Mouse (Mus musculus) CH12.LX (cell line): Measurements from ENCODE around the gene Jarid2. TPM values are rescaled to one million over a fixed set of nuclear protein-coding genes. Genes with fewer than 3 reads are reported as not detected.

ENCODE experiments used
- DNase-seq: peaks from one replicate; pipeline ENCODE4 v3.0.0-alpha.2; 2013; ENCODE audit errors: extremely low read depth
- H3K27ac ChIP-seq: 2 replicates; pipeline ENCODE4 v1.5.1; 2012; ENCODE audit warnings: low read depth, mild to moderate bottlenecking, control low read depth, moderate library complexity; ENCODE audit not compliant: insufficient read depth
- H3K27me3 ChIP-seq: replicated peaks from 2 replicates; pipeline ENCODE3; 2012; ENCODE audit warnings: inconsistent platforms
- H3K36me3 ChIP-seq, 2 experiments: replicated peaks in 1 of 2; 2 replicates each; pipeline versions ENCODE3 to v1.6.1; 2012; ENCODE audit warnings: inconsistent platforms in 1 of 2, low read length in 1 of 2, mild to moderate bottlenecking in 1 of 2, mixed read lengths in 1 of 2, moderate library complexity in 1 of 2; ENCODE audit not compliant: control insufficient read depth in 1 of 2, insufficient read depth in 1 of 2
- H3K4me1 ChIP-seq, 2 experiments: 2 replicates each; pipeline ENCODE4 v1.6.1; 2012; ENCODE audit warnings: inconsistent platforms in 1 of 2, moderate library complexity in 1 of 2; ENCODE audit not compliant: insufficient read depth in 2 of 2, control insufficient read depth in 1 of 2
- H3K4me2 ChIP-seq: 2 replicates; pipeline ENCODE4 v1.6.1; 2012; ENCODE audit warnings: low read depth, mild to moderate bottlenecking, control low read depth; ENCODE audit not compliant: poor library complexity, insufficient read depth, severe bottlenecking
- H3K4me3 ChIP-seq, 3 experiments: fragments of 150-350 bp in 1 of 3; sonication (generic) in 1 of 3; replicated peaks in 1 of 3; 2 replicates each; pipeline versions ENCODE3 to v1.5.1; 2011 to 2012; ENCODE audit warnings: low read depth in 2 of 3, low read length in 2 of 3, mild to moderate bottlenecking in 2 of 3, moderate library complexity in 2 of 3, control low read depth in 1 of 3, improper control_type of control experiment in 1 of 3, inconsistent platforms in 1 of 3, mixed read lengths in 1 of 3; ENCODE audit not compliant: poor library complexity in 1 of 3
- H3K79me2 ChIP-seq: replicated peaks from 2 replicates; pipeline ENCODE4 v1.6.1; 2012; ENCODE audit warnings: mild to moderate bottlenecking, moderate library complexity; ENCODE audit not compliant: control insufficient read depth, poor library complexity, insufficient read depth, severe bottlenecking; ENCODE audit errors: extremely low read depth
- H3K9ac ChIP-seq: 2 replicates; pipeline ENCODE4 v1.6.1; 2012; ENCODE audit warnings: low read depth, mild to moderate bottlenecking, control low read depth, moderate library complexity; ENCODE audit not compliant: insufficient read depth
- H3K9me3 ChIP-seq: replicated peaks from 2 replicates; pipeline ENCODE3; 2012; ENCODE audit warnings: low read length, inconsistent platforms, mixed read lengths
- BHLHE40 ChIP-seq: IDR thresholded peaks from 2 replicates; pipeline ENCODE4 v1.6.1; 2011; ENCODE audit warnings: mild to moderate bottlenecking, low read depth, low read length, improper control_type of control experiment
- CHD1 ChIP-seq: IDR thresholded peaks from 2 replicates; pipeline ENCODE4 v1.6.1; 2012; ENCODE audit warnings: low read depth, low read length, improper control_type of control experiment, inconsistent platforms
- CHD2 ChIP-seq: IDR thresholded peaks from 2 replicates; pipeline ENCODE4 v1.6.1; 2011; ENCODE audit warnings: low read length, improper control_type of control experiment
- CTCF ChIP-seq, 2 experiments: IDR thresholded peaks in 1 of 2; conservative IDR thresholded peaks in 1 of 2; 2 replicates each; pipeline ENCODE4 v1.5.1; 2011 to 2012; ENCODE audit warnings: low read depth in 2 of 2, low read length in 2 of 2, improper control_type of control experiment in 1 of 2, inconsistent platforms in 1 of 2, mild to moderate bottlenecking in 1 of 2, moderate library complexity in 1 of 2
- EP300 ChIP-seq: IDR thresholded peaks from 2 replicates; pipeline ENCODE4 v1.6.1; 2011; ENCODE audit warnings: low read length, improper control_type of control experiment
- HCFC1 ChIP-seq: IDR thresholded peaks from 2 replicates; pipeline ENCODE4 v1.6.1; 2012; ENCODE audit warnings: low read depth, mild to moderate bottlenecking, inconsistent platforms, low read length, improper control_type of control experiment
- JUN ChIP-seq: IDR thresholded peaks from 2 replicates; pipeline ENCODE4 v1.6.1; 2011; ENCODE audit warnings: low read depth, mild to moderate bottlenecking, low read length, improper control_type of control experiment, moderate library complexity; ENCODE audit not compliant: insufficient read depth
- JUND ChIP-seq: conservative IDR thresholded peaks from 2 replicates; pipeline ENCODE4 v1.6.1; 2011; ENCODE audit warnings: low read depth, low read length, improper control_type of control experiment
- MAFK ChIP-seq: IDR thresholded peaks from 2 replicates; pipeline ENCODE4 v1.6.1; 2011; ENCODE audit warnings: low read length, improper control_type of control experiment; ENCODE audit not compliant: insufficient replicate concordance
- MAX ChIP-seq: IDR thresholded peaks from 2 replicates; pipeline ENCODE4 v1.6.1; 2011; ENCODE audit warnings: low read length, improper control_type of control experiment
- MXI1 ChIP-seq: IDR thresholded peaks from 2 replicates; pipeline ENCODE4 v1.6.1; 2011; ENCODE audit warnings: mild to moderate bottlenecking, low read depth, low read length, improper control_type of control experiment
- NELFE ChIP-seq: IDR thresholded peaks from 2 replicates; pipeline ENCODE4 v1.6.1; 2011; ENCODE audit warnings: low read depth, low read length, improper control_type of control experiment
- NRF1 ChIP-seq: IDR thresholded peaks from 2 replicates; pipeline ENCODE4 v1.6.1; 2014; ENCODE audit warnings: low read depth, mild to moderate bottlenecking, inconsistent platforms, low read length, improper control_type of control experiment, moderate library complexity
- POLR2AphosphoS2 ChIP-seq: IDR thresholded peaks from 2 replicates; pipeline ENCODE4 v1.6.1; 2011; ENCODE audit warnings: low read depth, low read length, improper control_type of control experiment
- RCOR1 ChIP-seq: conservative IDR thresholded peaks from 2 replicates; pipeline ENCODE4 v1.6.1; 2012; ENCODE audit warnings: low read depth, mild to moderate bottlenecking, inconsistent platforms, low read length, improper control_type of control experiment
- SIN3A ChIP-seq: IDR thresholded peaks from 2 replicates; pipeline ENCODE4 v1.6.1; 2012; ENCODE audit warnings: low read length, improper control_type of control experiment, inconsistent platforms
- SMC3 ChIP-seq: IDR thresholded peaks from 2 replicates; pipeline ENCODE4 v1.6.1; 2011; ENCODE audit warnings: low read depth, low read length, improper control_type of control experiment
- TBP ChIP-seq: conservative IDR thresholded peaks from 2 replicates; pipeline ENCODE4 v1.6.1; 2011; ENCODE audit warnings: low read depth, low read length, improper control_type of control experiment
- UBTF ChIP-seq: IDR thresholded peaks from 2 replicates; pipeline ENCODE4 v1.6.1; 2012; ENCODE audit warnings: low read depth, mild to moderate bottlenecking, inconsistent platforms, low read length, improper control_type of control experiment, moderate library complexity
- USF2 ChIP-seq: conservative IDR thresholded peaks from 2 replicates; pipeline ENCODE4 v1.6.1; 2011; ENCODE audit warnings: low read depth, low read length, improper control_type of control experiment
- ZC3H11A ChIP-seq: IDR thresholded peaks from 2 replicates; pipeline ENCODE4 v1.6.1; 2012; ENCODE audit warnings: low read depth, mild to moderate bottlenecking, inconsistent platforms, low read length, improper control_type of control experiment
- ZNF384 ChIP-seq: IDR thresholded peaks from 2 replicates; pipeline ENCODE4 v1.6.1; 2012; ENCODE audit warnings: low read depth, low read length, improper control_type of control experiment, inconsistent platforms
- dilution Hi-C: fragments of 300-500 bp; cut with MboI; formaldehyde crosslinking; loops from 2 replicates; pipeline ENCODE4 v1.14.3; 2020; ENCODE audit warnings: low sequenced_read_pairs; ENCODE audit not compliant: extremely low pct_unique_long_range_greater_than_20kb, extremely low pct_ligation_motif_present
- in situ Hi-C: fragments of 300-500 bp; cut with MboI; formaldehyde crosslinking; loops from 3 replicates; pipeline ENCODE4 v1.14.3; 2019; ENCODE audit warnings: low sequenced_read_pairs, low pct_ligation_motif_present, low pct_unique_long_range_greater_than_20kb, mixed read lengths
- polyA plus RNA-seq: library from polyadenylated mRNA; unstranded; fragments of >175 nt; gene quantifications from 2 replicates; pipeline ENCODE4 v1.2.1, GENCODE M21; 2012; ENCODE audit warnings: low read depth; ENCODE audit not compliant: insufficient read length
- total RNA-seq, 2 experiments: library from RNA; depleted of rRNA; stranded (reverse); fragments of 300-350 nt in 1 of 2; fragments of >200 nt in 1 of 2; gene quantifications; 2 replicates each; pipeline ENCODE4 v1.2.3; 2012 to 2014

The Jarid2 gene
- total and polyA plus RNA-seq, 3 experiments: 4.5 to 10.9 (median 7.8) TPM

GRCm38 (mm10) chr13:44907702-44908101 is 178.4 kb downstream of the Jarid2 start:
- peaks cover 5 to 12% of the 10 kb centered on the region in 2 experiments; a peak in 3 of 4 replicates for H3K4me1 ChIP-seq
- H3K79me2 ChIP-seq: no peaks in the 10 kb centered on the region
- dilution Hi-C loops: no loop called here
- no peak overlapping the region for H3K9ac ChIP-seq
- no peak for DNase-seq
- no peak overlapping the region for H3K4me2 ChIP-seq
- peaks cover 39 to 88% of the 10 kb centered on the region in 2 experiments for H3K36me3 ChIP-seq
- no peak overlapping the region for H3K27ac ChIP-seq
- in situ Hi-C loops: no loop called here
- no peaks in the 10 kb centered on the region for H3K9me3 ChIP-seq
- H3K4me3 ChIP-seq: no peak overlapping the region
- TF ChIP-seq MAFK (no peak), CHD2 (no peak), USF2 (no peak), UBTF (no peak), NELFE (no peak), ZNF384 (no peak), CHD1 (no peak), MXI1 (no peak), JUN (no peak), MAX (no peak), EP300 (no peak), TBP (no peak), NRF1 (no peak), BHLHE40 (no peak), SIN3A (no peak), CTCF (conservative IDR thresholded peaks at IDR 0.05 in 1 of 2, IDR thresholded peaks at IDR 0.05 in 1 of 2; ENCODE audit: low read depth in 2 of 2, low read length in 2 of 2) (no peak)
- no peaks in the 10 kb centered on the region for H3K27me3 ChIP-seq

- Histone ChIP-seq H3K9ac (no peak overlapping the region), H3K27ac (no peak overlapping the region), H3K4me2 (no peak overlapping the region), H3K4me3 (no peak overlapping the region), H3K27me3 (no peaks in the 10 kb centered on the region), H3K36me3 (peaks cover 42 to 91% of the 10 kb centered on the region in 2 experiments), H3K4me1 (peaks cover 5 to 12% of the 10 kb centered on the region in 2 experiments; a peak in 3 of 4 replicates), H3K79me2 (no peaks in the 10 kb centered on the region), H3K9me3 (no peaks in the 10 kb centered on the region)
- DNase-seq: no peak
- TF ChIP-seq HCFC1 (no peak), MXI1 (no peak), NELFE (no peak), BHLHE40 (no peak), ZC3H11A (no peak), POLR2AphosphoS2 (no peak), NRF1 (no peak), JUN (no peak), JUND (no peak), RCOR1 (no peak), SMC3 (no peak)
- dilution Hi-C loops: no loop called here
- in situ Hi-C loops: no loop called here
Observed at GRCm38 (mm10) chr13:44908790-44909189, 179.5 kb downstream of the Jarid2 start.
